Mouse (Mus musculus): ENCODE measurements around the gene Il31ra. TPM values are rescaled to one million over a fixed set of nuclear protein-coding genes. Genes with fewer than 3 reads are reported as not detected.

The Il31ra gene
- total and polyA plus RNA-seq, 3 experiments = 0.03 to 0.38 (median 0.32) TPM

Other genes starting within 250 kb of the Il31ra start
- gene Il6st, start 130.3 kb downstream of the Il31ra start, total RNA-seq (2021) = 100 to 1,000 TPM; 339 to 355 TPM
- 27.8 and 44.4 TPM in 2 replicates for gene Il6st, start 130.3 kb downstream of the Il31ra start, polyA plus RNA-seq (2012; rRNA removed)
- gene Ddx4, start 58.1 kb upstream of the Il31ra start, total RNA-seq (2021) = under 1 TPM; 0.24 to 0.66 TPM
- 0.06 TPM in 2 replicates for gene Ddx4, start 58.1 kb upstream of the Il31ra start, polyA plus RNA-seq (2012; rRNA removed)
- gene Slc38a9, start 66.4 kb upstream of the Il31ra start, total RNA-seq (2021) = 10 to 100 TPM; 18.6 to 21.3 TPM
- gene Slc38a9, start 66.4 kb upstream of the Il31ra start, polyA plus RNA-seq (2012; rRNA removed) = 8.7 and 13.2 TPM in 2 replicates
- 100 to 1,000 TPM; 214 to 281 TPM for gene Plpp1, start 206.4 kb upstream of the Il31ra start, total RNA-seq (2021)
- 213 and 226 TPM in 2 replicates for gene Plpp1, start 206.4 kb upstream of the Il31ra start, polyA plus RNA-seq (2012; rRNA removed)

Data from adrenal gland, adult 2 months (tissue).